Mouse (Mus musculus): ENCODE data around the gene Efnb2.

Gene Efnb2

GRCm38 (mm10) chr8:8655346-8656340, 5.4 kb downstream of the Efnb2 start:
- peak; percentile 50 for DNase-seq (ENCODE audit: low spot score)

- DNase-seq (ENCODE audit: low spot score) = no peak
Observed at GRCm38 (mm10) chr8:8653906-8654489, 7.0 kb downstream of the Efnb2 start.

- DNase-seq (ENCODE audit: low spot score) = no peak
Observed at GRCm38 (mm10) chr8:8653343-8653742, 7.7 kb downstream of the Efnb2 start.

GRCm38 (mm10) chr8:8652388-8652787, 8.7 kb downstream of the Efnb2 start:
- no peak for DNase-seq (ENCODE audit: low spot score)

GRCm38 (mm10) chr8:8649944-8650343, 11.1 kb downstream of the Efnb2 start:
- DNase-seq (ENCODE audit: low spot score) = no peak

GRCm38 (mm10) chr8:8649536-8649935, 11.5 kb downstream of the Efnb2 start:
- DNase-seq (ENCODE audit: low spot score) = no peak

GRCm38 (mm10) chr8:8648686-8649085, 12.4 kb downstream of the Efnb2 start:
- DNase-seq (ENCODE audit: low spot score) = no peak

- DNase-seq (ENCODE audit: low spot score) = no peak
Observed at GRCm38 (mm10) chr8:8647824-8648223, 13.2 kb downstream of the Efnb2 start.

GRCm38 (mm10) chr8:8647319-8647718, 13.7 kb downstream of the Efnb2 start:
- peak; percentile 38 for DNase-seq (ENCODE audit: low spot score)

- DNase-seq (ENCODE audit: low spot score) = no peak
Observed at GRCm38 (mm10) chr8:8644160-8644915, 16.7 kb downstream of the Efnb2 start.

- DNase-seq (ENCODE audit: low spot score) = peak; percentile 73
Observed at GRCm38 (mm10) chr8:8640264-8640588, 20.8 kb downstream of the Efnb2 start.

GRCm38 (mm10) chr8:8639569-8640263, 21.3 kb downstream of the Efnb2 start:
- peak; percentile 74 for DNase-seq (ENCODE audit: low spot score)

GRCm38 (mm10) chr8:8631394-8631793, 29.6 kb downstream of the Efnb2 start:
- peak; percentile 43 for DNase-seq (ENCODE audit: low spot score)

- DNase-seq (ENCODE audit: low spot score) = no peak
Observed at GRCm38 (mm10) chr8:8624017-8624416, 37.0 kb downstream of the Efnb2 start.

- DNase-seq (ENCODE audit: low spot score) = no peak
Observed at GRCm38 (mm10) chr8:8623486-8623885, 37.6 kb downstream of the Efnb2 start.

- DNase-seq (ENCODE audit: low spot score) = no peak
Observed at GRCm38 (mm10) chr8:8622476-8622875, 38.6 kb downstream of the Efnb2 start.

GRCm38 (mm10) chr8:8622031-8622430, 39.0 kb downstream of the Efnb2 start:
- DNase-seq (ENCODE audit: low spot score) = no peak

GRCm38 (mm10) chr8:8621236-8621917, 39.7 kb downstream of the Efnb2 start:
- DNase-seq (ENCODE audit: low spot score) = no peak

GRCm38 (mm10) chr8:8620536-8620935, 40.5 kb downstream of the Efnb2 start:
- no peak for DNase-seq (ENCODE audit: low spot score)

- DNase-seq (ENCODE audit: low spot score) = peak; percentile 59
Observed at GRCm38 (mm10) chr8:8619221-8620194, 41.5 kb downstream of the Efnb2 start.
